Mouse (Mus musculus) midbrain, embryonic 12.5 days (tissue): ENCODE measurements at regions not wholly inside any gene's neighbourhood (a gene's known extent, or its start where the extent isn't known, plus 50 kb on each side); places are given as distances from the start of the nearest gene placed in this dataset.

Source experiments
- ATAC-seq: fragments of 200-750 bp; cut with Nextera tagmentation; 2 replicates; pipeline ENCODE4 v1.8.0; 2017; ENCODE audit warnings: low read depth, moderate TSS enrichment, moderate library complexity; ENCODE audit not compliant: low FRiP score
- H3K27ac ChIP-seq: fragments of 300-500 bp; sonication (generic); replicated peaks from 2 replicates; pipeline ENCODE4 v1.5.1; 2016; ENCODE audit warnings: mild to moderate bottlenecking
- H3K27me3 ChIP-seq: fragments of 300-500 bp; sonication (generic); 2 replicates; pipeline ENCODE4 v1.6.1; 2016; ENCODE audit warnings: mild to moderate bottlenecking
- H3K36me3 ChIP-seq: fragments of 300-500 bp; sonication (generic); 2 replicates; pipeline ENCODE4 v1.6.1; 2016
- H3K4me1 ChIP-seq: fragments of 300-500 bp; sonication (generic); 2 replicates; pipeline ENCODE4 v1.6.1; 2016
- H3K4me2 ChIP-seq: fragments of 300-500 bp; sonication (generic); replicated peaks from 2 replicates; pipeline ENCODE4 v1.6.1; 2016; ENCODE audit warnings: mild to moderate bottlenecking, moderate library complexity
- H3K4me3 ChIP-seq: fragments of 300-500 bp; sonication (generic); 2 replicates; pipeline ENCODE4 v1.5.1; 2016; ENCODE audit warnings: mild to moderate bottlenecking
- H3K9ac ChIP-seq: fragments of 300-500 bp; sonication (generic); replicated peaks from 2 replicates; pipeline ENCODE4 v1.6.1; 2016; ENCODE audit warnings: mild to moderate bottlenecking, moderate library complexity
- H3K9me3 ChIP-seq: fragments of 300-500 bp; sonication (generic); 2 replicates; pipeline ENCODE4 v1.6.1; 2016; ENCODE audit warnings: mild to moderate bottlenecking
- WGBS: fragments of 180-500 bp; shearing (Covaris S2); methylation state at CpG from one replicate; pipeline ENCODE4 v1.1.7; 2016; 5-methylcytosine and 5-hydroxymethylcytosine counted together

GRCm38 (mm10) chr15:92840035-92840434 lies 434.9 kb downstream of the Gxylt1 start:
- H3K27me3 ChIP-seq: no peaks in the 10 kb centered on the region
- no peak for ATAC-seq

DNA sequence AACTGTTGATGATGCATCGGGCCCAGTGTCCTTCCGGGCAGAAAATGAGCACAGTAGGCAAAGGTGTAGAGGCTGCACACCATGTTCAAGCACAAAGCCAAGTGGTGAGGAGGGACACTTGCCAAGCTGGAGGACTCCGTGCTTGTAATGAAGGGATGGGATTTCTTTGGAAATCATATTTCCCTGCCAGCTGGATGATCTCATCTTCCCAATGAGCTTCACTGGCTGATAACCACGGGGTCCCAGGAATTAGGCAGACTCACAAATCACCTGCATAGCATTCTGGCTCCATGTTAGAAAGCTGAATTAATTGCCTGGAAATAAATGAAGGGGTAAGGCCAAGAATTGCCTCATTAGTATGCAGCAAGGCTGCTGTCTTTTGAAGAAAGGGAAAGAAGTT lies 435.4 kb downstream of the Gxylt1 start:
- Histone ChIP-seq H3K4me2 (no peak overlapping the region), H3K27me3 (no peaks in the 10 kb centered on the region), H3K36me3 (no peaks in the 10 kb centered on the region), H3K27ac (no peak overlapping the region), H3K4me3 (no peak overlapping the region), H3K4me1 (no peaks in the 10 kb centered on the region), H3K9me3 (no peaks in the 10 kb centered on the region), H3K9ac (no peak overlapping the region)
- 77% methylated on average over 4 of the region's 4 CpGs for WGBS
- no peak for ATAC-seq

More at GRCm38 (mm10) chr15:92840035-92840434, 434.9 kb downstream of the Gxylt1 start:
- no peak overlapping the region for H3K9ac ChIP-seq
- no peak overlapping the region for H3K4me3 ChIP-seq
- no peak overlapping the region for H3K27ac ChIP-seq
- 87% methylated on average over 5 of the region's 5 CpGs for WGBS
- no peaks in the 10 kb centered on the region for H3K4me1 ChIP-seq
- H3K36me3 ChIP-seq: no peaks in the 10 kb centered on the region
- H3K9me3 ChIP-seq: no peaks in the 10 kb centered on the region
- H3K4me2 ChIP-seq: no peak overlapping the region

DNA sequence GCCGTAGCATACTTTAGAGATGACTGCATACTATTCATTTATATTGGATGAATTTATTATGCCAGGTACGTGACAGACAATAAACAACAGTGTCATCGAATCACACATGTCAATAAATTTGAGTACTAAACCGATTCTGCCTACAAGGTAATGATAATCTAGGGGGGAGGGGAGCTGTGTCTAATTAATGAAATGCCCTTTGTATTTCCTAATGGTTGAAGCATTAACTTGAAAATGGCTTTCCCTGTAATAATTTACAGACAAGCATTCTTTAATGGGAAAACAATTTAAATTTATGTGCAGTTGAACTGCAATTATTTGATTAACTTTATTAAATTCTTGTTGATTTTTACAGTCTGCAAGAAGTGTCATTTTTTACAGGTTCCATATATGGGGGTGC lies 429.5 kb downstream of the Pdzrn4 start:
- 87% methylated on average over 4 of the region's 4 CpGs for WGBS
- Histone ChIP-seq H3K36me3 (no peaks in the 10 kb centered on the region), H3K27ac (no peak overlapping the region), H3K9ac (no peak overlapping the region), H3K4me2 (no peak overlapping the region), H3K4me1 (no peaks in the 10 kb centered on the region), H3K4me3 (no peak overlapping the region), H3K9me3 (0 out of 2 replicates have a peak, but pooled peaks cover 7% of the 10 kb centered on the region), H3K27me3 (no peaks in the 10 kb centered on the region)
- ATAC-seq: no peak
